Mouse (Mus musculus) layer of hippocampus, postnatal 14 days (tissue): ENCODE data around the gene Wdr43. TPM values are rescaled to one million over a fixed set of nuclear protein-coding genes. Genes with fewer than 3 reads are reported as not detected.

Source experiments
- DNase-seq, 2 experiments: peaks; one replicate each; pipeline ENCODE4 v3.0.0; 2021 to 2022; ENCODE audit warnings: low spot score in 2 of 2, mixed read lengths in 1 of 2
- total RNA-seq, 2 experiments: library from RNA; stranded (reverse); gene quantifications; 2 replicates each; pipeline ENCODE4 v1.2.3; 2021

Wdr43 gene
- total RNA-seq, 2 experiments from 2014 or later = 26.8 to 32.4 TPM

GRCm38 (mm10) chr17:71697896-71698618, 82.4 kb downstream of the Wdr43 start:
- DNase-seq = no peak

GRCm38 (mm10) chr17:71698619-71698956, 82.9 kb downstream of the Wdr43 start:
- DNase-seq = no peak

GRCm38 (mm10) chr17:71705113-71705512, 89.4 kb downstream of the Wdr43 start:
- no peak for DNase-seq

- DNase-seq = no peak
Observed at GRCm38 (mm10) chr17:71705550-71706480, 90.1 kb downstream of the Wdr43 start.

- DNase-seq = no peak
Observed at GRCm38 (mm10) chr17:71707715-71708114, 92.0 kb downstream of the Wdr43 start.

Other genes starting within 250 kb of the Wdr43 start
- 1 to 10 TPM; 1.1 to 3.0 TPM for gene Gm4707, start 156.0 kb upstream of the Wdr43 start, total RNA-seq
- gene Smchd1, start 140.6 kb upstream of the Wdr43 start, total RNA-seq = 10 to 100 TPM; 31.0 to 34.0 TPM
- 1 to 10 TPM; 1.4 to 1.5 TPM for gene Ndc80, start 89.0 kb upstream of the Wdr43 start, total RNA-seq
- gene Spdya, start 63.8 kb upstream of the Wdr43 start, total RNA-seq = 1 to 10 TPM; 1.0 to 1.1 TPM
- gene Togaram2, start 57.4 kb downstream of the Wdr43 start, total RNA-seq = 1 to 10 TPM; 1.3 to 1.6 TPM
- under 1 TPM; 0.12 to 0.17 TPM for gene Pcare, start 137.0 kb downstream of the Wdr43 start, total RNA-seq
- gene Clip4, start 152.6 kb downstream of the Wdr43 start, total RNA-seq = 10 to 100 TPM; 71.5 to 79.2 TPM